Mouse (Mus musculus) thymus, postnatal 25 days (tissue): ENCODE results near the gene Rufy1.

Experiments
- DNase-seq: peaks from one replicate; pipeline ENCODE4 v3.0.0; 2022

Gene Rufy1

GRCm38 (mm10) chr11:50346256-50347032 is 84.5 kb downstream of the Rufy1 start:
- DNase-seq: no peak

- DNase-seq: no peak
Observed at GRCm38 (mm10) chr11:50345486-50345885, 85.4 kb downstream of the Rufy1 start.
